Mouse (Mus musculus): ENCODE measurements around the gene Nudt14. TPM values are rescaled to one million over a fixed set of nuclear protein-coding genes. Genes with fewer than 3 reads are reported as not detected.
A peak's percentile ranks its signal among the peaks of the same experiment; 100 is the strongest.

Nudt14 gene
- polyA plus RNA-seq (2014; fragmentation: Nextera tagmentation; extraction: Ambion mirVana), result 61.2 and 67.8 TPM in 2 replicates

DNA sequence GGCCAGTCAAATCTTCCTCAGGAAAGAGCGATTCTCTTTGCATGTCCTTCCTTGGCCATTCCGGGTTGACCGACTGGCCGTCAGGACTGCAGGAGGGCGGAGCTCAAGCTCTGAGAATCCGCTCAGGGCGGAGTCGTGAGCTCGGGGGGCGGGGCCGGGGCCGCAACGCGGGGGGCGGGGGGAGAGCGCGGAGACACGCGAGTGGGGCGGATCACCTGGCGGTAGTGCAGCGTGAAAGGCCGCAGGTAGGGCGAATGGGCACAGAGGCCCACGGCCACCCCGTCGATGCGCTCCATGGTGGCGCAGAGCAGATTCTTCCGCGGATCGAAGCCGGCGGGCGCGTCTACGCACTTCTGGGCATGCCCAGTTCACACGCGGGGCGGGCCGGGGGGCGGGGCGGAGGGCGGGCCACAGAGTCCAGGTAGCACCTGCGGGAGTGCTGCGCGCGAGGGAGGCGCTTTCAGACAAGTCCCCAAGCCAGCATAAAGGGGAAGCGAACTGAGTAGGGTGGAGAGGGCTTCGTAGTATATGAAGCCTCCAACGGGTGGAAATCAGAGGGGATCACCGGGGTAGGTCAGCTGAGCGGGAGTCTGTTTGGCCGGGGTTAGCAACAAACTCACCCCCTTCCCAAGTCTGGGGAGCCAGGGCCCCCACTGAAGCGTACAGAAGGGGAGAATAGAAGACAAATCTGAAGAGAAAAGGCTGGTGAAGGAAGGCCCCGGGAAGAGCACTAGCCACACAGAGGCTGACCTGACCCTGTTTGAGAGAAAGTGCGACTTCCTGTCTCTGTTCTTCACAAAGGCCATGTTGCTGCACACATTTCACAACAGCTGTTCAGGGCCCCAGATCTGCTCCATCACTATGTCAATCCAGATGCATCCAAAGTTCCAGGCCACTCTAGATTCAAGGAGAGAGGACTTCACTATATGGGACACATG lies at the start of gene Nudt14:
Gene Nudt14, minus strand, starts transcription at position 349 of the 938 bp plus-strand sequence.
- Histone ChIP-seq H3K27me3 (ENCODE audit: control insufficient read depth, insufficient read depth, low read length) (no peaks in the 10 kb centered on the region), H3K4me1 (ENCODE audit: control insufficient read depth, insufficient read depth, low read length) (no peaks in the 10 kb centered on the region), H3K4me2 (ENCODE audit: low read depth) (peak within 1 kb of the TSS; percentile 65), H3K4me3 (ENCODE audit: low read depth, low read length) (peak within 1 kb of the TSS; percentile 73), H3K27ac (ENCODE audit: low read depth, low read length) (0 out of 2 replicates have a peak within 1 kb of the TSS, but pooled peaks have one; percentile 29), H3K9me3 (ENCODE audit: control insufficient read depth, low read length) (no peaks in the 10 kb centered on the region), H3K36me3 (ENCODE audit: control insufficient read depth, insufficient read depth, low read length) (no peaks in the 10 kb centered on the region), H3K9ac (ENCODE audit: low read length) (peak within 1 kb of the TSS; percentile 66)
- ATAC-seq (ENCODE audit: insufficient read depth, low FRiP score, low TSS enrichment) (peak; percentile 67), DNase-seq (ENCODE audit: low spot score) (peak; percentile 67)
- 3% methylated on average over 57 of the region's 58 CpGs for WGBS

DNA sequence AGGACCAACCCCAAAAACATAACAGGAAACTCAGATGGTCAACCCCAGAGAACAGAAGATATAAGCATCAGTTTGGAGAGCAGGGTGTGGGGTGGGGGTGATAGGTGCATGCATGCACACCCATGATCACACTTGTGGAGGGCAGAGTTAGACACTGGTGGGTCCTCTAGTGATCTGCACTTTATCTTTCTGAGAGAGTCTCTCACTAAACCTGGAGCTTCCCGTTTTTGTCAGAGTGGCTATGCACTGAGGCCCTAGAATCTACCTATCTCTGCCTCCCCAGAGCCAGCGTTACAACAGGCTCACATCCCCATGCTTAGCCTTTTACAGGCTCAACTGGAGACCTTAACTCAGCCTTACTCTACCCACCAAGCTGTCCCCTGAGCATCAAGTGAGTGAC lies 49.5 kb upstream of the Nudt14 start:
- H3K4me2 ChIP-seq (ENCODE audit: low read depth), result no peak overlapping the region
- H3K27ac ChIP-seq (ENCODE audit: low read depth, low read length), result no peak overlapping the region
- H3K4me1 ChIP-seq (ENCODE audit: control insufficient read depth, insufficient read depth, low read length), result no peaks in the 10 kb centered on the region
- no peak for ATAC-seq (ENCODE audit: insufficient read depth, low FRiP score, low TSS enrichment)
- H3K9ac ChIP-seq (ENCODE audit: low read length), result no peak overlapping the region
- H3K9me3 ChIP-seq (ENCODE audit: control insufficient read depth, low read length), result no peaks in the 10 kb centered on the region
- no peak for DNase-seq (ENCODE audit: low spot score)
- WGBS, result 95% methylated on average over 2 of the region's 2 CpGs
- no peak overlapping the region for H3K4me3 ChIP-seq (ENCODE audit: low read depth, low read length)
- no peaks in the 10 kb centered on the region for H3K27me3 ChIP-seq (ENCODE audit: control insufficient read depth, insufficient read depth, low read length)
- H3K36me3 ChIP-seq (ENCODE audit: control insufficient read depth, insufficient read depth, low read length), result no peaks in the 10 kb centered on the region; the same call in 1 of the 2 replicates

DNA sequence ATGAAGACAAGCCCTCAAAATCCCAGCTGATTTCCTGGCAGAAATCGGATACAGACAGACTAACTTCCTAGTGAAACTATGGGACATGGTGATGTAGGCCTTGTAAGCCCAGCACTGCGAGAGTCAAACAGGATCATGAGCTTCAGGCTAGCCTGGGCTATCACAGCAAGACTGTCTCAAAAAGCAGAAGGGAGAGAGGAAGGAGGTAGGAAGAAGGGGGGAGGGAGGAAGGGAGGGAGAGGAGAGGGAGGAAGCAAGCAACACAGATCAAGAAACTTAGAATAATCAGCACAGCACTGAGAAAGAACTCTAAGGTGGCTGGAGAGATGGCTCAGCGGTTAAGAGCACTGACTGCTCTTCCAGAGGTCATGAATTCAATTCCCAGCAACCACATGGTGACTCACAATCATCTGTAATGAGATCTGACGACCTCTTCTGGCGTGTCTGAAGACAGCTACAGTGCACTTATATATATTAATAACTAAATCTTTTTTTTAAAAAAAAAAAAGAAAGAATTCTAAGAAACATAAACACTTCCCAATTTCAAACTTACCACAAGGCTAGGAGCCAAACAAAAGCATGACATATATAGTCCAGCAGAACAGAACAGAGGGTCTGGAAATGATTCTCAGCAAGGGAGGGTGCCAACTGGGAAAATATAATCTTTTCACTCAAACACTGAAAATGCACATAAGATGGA lies 48.9 kb upstream of the Nudt14 start:
- 88% methylated on average over 5 of the region's 5 CpGs for WGBS

DNA sequence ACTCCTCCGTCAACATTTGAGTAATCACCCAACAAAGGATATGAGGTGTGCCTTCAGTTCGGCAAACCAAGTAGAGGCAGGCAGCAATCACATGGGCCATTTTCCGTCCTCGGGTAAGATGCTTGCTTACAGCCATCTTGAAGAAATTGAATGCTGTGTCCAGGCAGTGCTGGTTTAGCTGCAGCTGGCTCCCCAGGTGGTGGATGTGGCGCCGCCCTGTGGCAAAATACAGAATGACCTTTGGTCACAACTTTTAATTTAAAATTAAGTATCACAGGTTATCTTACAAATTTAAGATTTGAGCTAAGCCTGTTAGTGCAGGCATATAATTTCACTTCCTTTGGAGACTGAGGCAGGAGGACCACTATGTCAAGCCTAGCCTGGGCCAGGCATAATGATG lies 46.0 kb upstream of the Nudt14 start:
- Histone ChIP-seq H3K36me3 (ENCODE audit: control insufficient read depth, insufficient read depth, low read length) (peaks cover 4% of the 10 kb centered on the region; the same call in 1 of the 2 replicates), H3K9ac (ENCODE audit: low read length) (no peak overlapping the region), H3K27ac (ENCODE audit: low read depth, low read length) (no peak overlapping the region), H3K4me3 (ENCODE audit: low read depth, low read length) (no peak overlapping the region), H3K4me1 (ENCODE audit: control insufficient read depth, insufficient read depth, low read length) (no peaks in the 10 kb centered on the region), H3K27me3 (ENCODE audit: control insufficient read depth, insufficient read depth, low read length) (no peaks in the 10 kb centered on the region), H3K9me3 (ENCODE audit: control insufficient read depth, low read length) (no peaks in the 10 kb centered on the region), H3K4me2 (ENCODE audit: low read depth) (no peak overlapping the region)
- DNase-seq (ENCODE audit: low spot score) (no peak), ATAC-seq (ENCODE audit: insufficient read depth, low FRiP score, low TSS enrichment) (no peak)
- WGBS, result 79% methylated on average over 6 of the region's 6 CpGs

More for the DNA sequence above, 48.9 kb upstream of the Nudt14 start:
- DNase-seq (ENCODE audit: low spot score) (no peak), ATAC-seq (ENCODE audit: insufficient read depth, low FRiP score, low TSS enrichment) (no peak)
- Histone ChIP-seq H3K9ac (ENCODE audit: low read length) (no peak overlapping the region), H3K4me1 (ENCODE audit: control insufficient read depth, insufficient read depth, low read length) (no peaks in the 10 kb centered on the region), H3K4me2 (ENCODE audit: low read depth) (no peak overlapping the region), H3K36me3 (ENCODE audit: control insufficient read depth, insufficient read depth, low read length) (no peaks in the 10 kb centered on the region; the same call in 1 of the 2 replicates), H3K9me3 (ENCODE audit: control insufficient read depth, low read length) (no peaks in the 10 kb centered on the region), H3K27me3 (ENCODE audit: control insufficient read depth, insufficient read depth, low read length) (no peaks in the 10 kb centered on the region), H3K27ac (ENCODE audit: low read depth, low read length) (no peak overlapping the region), H3K4me3 (ENCODE audit: low read depth, low read length) (no peak overlapping the region)

DNA sequence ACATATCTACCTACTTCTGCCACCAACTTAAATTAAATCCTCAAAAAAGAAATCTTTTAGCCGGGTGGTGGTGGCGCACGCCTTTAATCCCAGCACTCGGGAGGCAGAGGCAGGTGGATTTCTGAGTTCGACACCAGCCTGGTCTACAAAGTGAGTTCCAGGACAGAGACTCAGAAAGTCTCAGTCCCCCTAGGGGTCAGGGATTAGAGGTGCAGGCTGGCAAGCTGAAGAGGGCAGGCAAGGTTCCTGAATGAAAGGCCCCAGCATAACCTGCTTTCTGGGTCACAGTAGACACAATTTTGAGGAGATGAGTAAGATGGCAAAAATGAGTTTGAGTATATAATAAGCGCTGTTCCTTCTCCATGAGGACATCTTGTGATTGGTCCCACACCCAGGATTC lies 43.4 kb upstream of the Nudt14 start:
- Histone ChIP-seq H3K36me3 (ENCODE audit: control insufficient read depth, insufficient read depth, low read length) (peaks cover 5% of the 10 kb centered on the region), H3K27ac (ENCODE audit: low read depth, low read length) (no peak overlapping the region), H3K9me3 (ENCODE audit: control insufficient read depth, low read length) (no peaks in the 10 kb centered on the region), H3K4me3 (ENCODE audit: low read depth, low read length) (no peak overlapping the region), H3K4me2 (ENCODE audit: low read depth) (no peak overlapping the region), H3K9ac (ENCODE audit: low read length) (no peak overlapping the region), H3K27me3 (ENCODE audit: control insufficient read depth, insufficient read depth, low read length) (no peaks in the 10 kb centered on the region), H3K4me1 (ENCODE audit: control insufficient read depth, insufficient read depth, low read length) (no peaks in the 10 kb centered on the region)
- 93% methylated on average over 6 of the region's 6 CpGs for WGBS
- ATAC-seq (ENCODE audit: insufficient read depth, low FRiP score, low TSS enrichment), result no peak
- no peak for DNase-seq (ENCODE audit: low spot score)

DNA sequence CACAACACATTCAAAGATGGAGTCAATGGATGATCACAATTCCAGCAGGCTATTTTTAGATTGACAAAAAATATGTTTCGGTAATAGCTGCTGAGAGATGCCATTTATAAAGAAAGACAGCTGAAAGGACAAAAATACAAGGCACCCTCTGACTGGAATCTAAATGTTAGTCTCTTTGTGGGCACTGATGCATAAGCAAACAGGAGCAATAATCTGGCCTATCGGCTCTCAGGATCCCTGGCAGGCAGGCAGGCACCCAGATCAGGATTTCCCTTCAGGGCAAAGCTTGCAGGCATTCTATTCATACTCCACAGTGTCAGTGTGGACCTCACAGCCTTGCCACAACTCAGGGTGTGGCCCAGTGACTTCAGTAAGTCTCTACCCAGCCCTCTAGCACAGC lies 40.1 kb upstream of the Nudt14 start:
- WGBS, result 83% methylated on average over 2 of the region's 2 CpGs
- H3K36me3 ChIP-seq (ENCODE audit: control insufficient read depth, insufficient read depth, low read length), result peaks cover 11% of the 10 kb centered on the region

DNA sequence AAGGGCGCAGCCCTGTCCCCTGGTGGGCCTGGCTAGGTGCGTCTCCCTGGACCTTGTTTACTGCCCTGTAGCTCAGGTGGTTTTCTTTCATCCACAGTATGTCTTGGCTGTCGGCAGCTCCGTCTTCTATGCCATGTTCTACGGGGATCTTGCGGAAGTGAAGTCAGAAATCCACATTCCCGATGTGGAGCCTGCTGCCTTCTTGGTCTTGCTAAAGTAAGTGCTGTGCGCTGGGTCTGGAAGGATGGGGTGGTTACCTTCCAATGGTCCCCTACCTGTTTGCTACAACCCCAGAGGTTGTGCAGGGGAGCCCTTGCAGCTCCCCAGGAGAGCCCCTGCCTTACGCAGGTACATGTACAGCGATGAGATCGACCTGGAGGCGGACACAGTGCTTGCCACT lies 35.2 kb upstream of the Nudt14 start:
- no peaks in the 10 kb centered on the region for H3K9me3 ChIP-seq (ENCODE audit: control insufficient read depth, low read length)
- WGBS, result 48% methylated on average over 12 of the region's 12 CpGs
- H3K4me3 ChIP-seq (ENCODE audit: low read depth, low read length), result peak overlapping the region; percentile 70
- peak overlapping the region; percentile 86 for H3K9ac ChIP-seq (ENCODE audit: low read length)
- H3K27me3 ChIP-seq (ENCODE audit: control insufficient read depth, insufficient read depth, low read length), result no peaks in the 10 kb centered on the region
- peaks cover 9% of the 10 kb centered on the region for H3K36me3 ChIP-seq (ENCODE audit: control insufficient read depth, insufficient read depth, low read length)
- H3K4me2 ChIP-seq (ENCODE audit: low read depth), result peak overlapping the region; percentile 88
- no peak for ATAC-seq (ENCODE audit: insufficient read depth, low FRiP score, low TSS enrichment)
- DNase-seq (ENCODE audit: low spot score), result no peak
- peak overlapping the region; percentile 57 for H3K27ac ChIP-seq (ENCODE audit: low read depth, low read length)
- H3K4me1 ChIP-seq (ENCODE audit: control insufficient read depth, insufficient read depth, low read length), result peaks cover 5% of the 10 kb centered on the region

More for the DNA sequence above, 40.1 kb upstream of the Nudt14 start:
- Histone ChIP-seq H3K4me3 (ENCODE audit: low read depth, low read length) (no peak overlapping the region), H3K9ac (ENCODE audit: low read length) (no peak overlapping the region), H3K27me3 (ENCODE audit: control insufficient read depth, insufficient read depth, low read length) (no peaks in the 10 kb centered on the region), H3K4me1 (ENCODE audit: control insufficient read depth, insufficient read depth, low read length) (peaks cover 4% of the 10 kb centered on the region), H3K27ac (ENCODE audit: low read depth, low read length) (no peak overlapping the region), H3K9me3 (ENCODE audit: control insufficient read depth, low read length) (no peaks in the 10 kb centered on the region), H3K4me2 (ENCODE audit: low read depth) (no peak overlapping the region)
- ATAC-seq (ENCODE audit: insufficient read depth, low FRiP score, low TSS enrichment), result no peak
- DNase-seq (ENCODE audit: low spot score), result no peak

DNA sequence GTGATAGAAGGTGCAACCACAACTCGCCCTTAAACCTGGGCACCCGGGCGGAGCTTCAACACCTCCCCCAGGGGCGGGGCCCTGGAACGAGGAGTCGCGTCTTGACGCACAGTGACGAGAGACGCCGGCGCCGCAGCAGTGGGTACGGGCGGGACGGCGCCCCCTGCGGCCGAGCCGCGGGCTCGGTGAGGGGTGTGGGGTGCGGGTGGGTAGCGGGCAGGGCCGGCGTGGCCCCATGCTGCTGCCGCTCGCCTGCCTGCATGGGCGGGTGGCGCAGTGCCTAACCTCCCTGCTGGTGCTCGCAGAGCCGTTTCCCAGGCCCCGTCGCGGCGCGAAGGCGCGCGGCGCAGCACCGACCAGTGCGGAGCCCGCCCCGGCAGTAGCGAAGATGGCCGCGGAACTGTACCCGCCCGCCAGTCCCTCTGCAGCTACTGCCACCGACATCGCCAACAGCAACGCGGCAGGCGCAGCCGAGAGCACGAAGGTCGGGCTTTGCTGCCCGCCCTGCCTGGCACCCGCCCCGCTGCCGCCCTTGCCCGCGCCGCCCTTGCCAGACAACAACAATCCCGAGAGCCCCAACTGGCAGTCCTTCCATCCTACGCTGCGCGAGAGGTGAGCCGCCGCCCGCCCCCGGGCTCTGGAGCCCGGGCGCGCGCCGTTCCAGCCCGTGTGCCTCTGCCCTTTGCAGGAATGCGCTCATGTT lies 34.6 kb upstream of the Nudt14 start, which contains the start of gene Btbd6:
Gene Btbd6, plus strand, starts transcription at position 112 of the 703 bp plus-strand sequence.
- H3K4me3 ChIP-seq (ENCODE audit: low read depth, low read length), result peak within 1 kb of the TSS; percentile 70
- DNase-seq (ENCODE audit: low spot score) (peak; percentile 88), ATAC-seq (ENCODE audit: insufficient read depth, low FRiP score, low TSS enrichment) (peak; percentile 96)
- H3K4me2 ChIP-seq (ENCODE audit: low read depth), result peak within 1 kb of the TSS; percentile 88
- no peaks in the 10 kb centered on the region for H3K27me3 ChIP-seq (ENCODE audit: control insufficient read depth, insufficient read depth, low read length)
- peak within 1 kb of the TSS; percentile 86 for H3K9ac ChIP-seq (ENCODE audit: low read length)
- H3K9me3 ChIP-seq (ENCODE audit: control insufficient read depth, low read length), result no peaks in the 10 kb centered on the region
- H3K36me3 ChIP-seq (ENCODE audit: control insufficient read depth, insufficient read depth, low read length), result peaks cover 9% of the 10 kb centered on the region; the same call in 1 of the 2 replicates
- WGBS, result under 1% methylated on average over 69 of the region's 80 CpGs
- H3K4me1 ChIP-seq (ENCODE audit: control insufficient read depth, insufficient read depth, low read length), result peaks cover 5% of the 10 kb centered on the region
- H3K27ac ChIP-seq (ENCODE audit: low read depth, low read length), result peak within 1 kb of the TSS; percentile 57

Measured in neural tube, embryonic 11.5 days (tissue).